Mouse (Mus musculus) heart, postnatal 10 days (tissue): ENCODE measurements around the gene Platr17. TPM values are rescaled to one million over a fixed set of nuclear protein-coding genes. Genes with fewer than 3 reads are reported as not detected.
"Not testable (repeated sequence)": the region's sequence is repeated elsewhere in the genome, so short reads cannot be mapped to it uniquely, and the experiment has no call there.

Source experiments
- DNase-seq, 2 experiments: peaks; one replicate each; pipeline ENCODE4 v3.0.0; 2021
- intact Hi-C: fragments of 180-260 bp; cut with DNase I; formaldehyde crosslinking; loops from one replicate; pipeline ENCODE4 v1.15.1; 2025
- total RNA-seq, 2 experiments: library from RNA; stranded (reverse); gene quantifications; 2 replicates each; pipeline ENCODE4 v1.2.3; 2021

The Platr17 gene
- total RNA-seq, 2 experiments from 2014 or later, result not detected

DNA sequence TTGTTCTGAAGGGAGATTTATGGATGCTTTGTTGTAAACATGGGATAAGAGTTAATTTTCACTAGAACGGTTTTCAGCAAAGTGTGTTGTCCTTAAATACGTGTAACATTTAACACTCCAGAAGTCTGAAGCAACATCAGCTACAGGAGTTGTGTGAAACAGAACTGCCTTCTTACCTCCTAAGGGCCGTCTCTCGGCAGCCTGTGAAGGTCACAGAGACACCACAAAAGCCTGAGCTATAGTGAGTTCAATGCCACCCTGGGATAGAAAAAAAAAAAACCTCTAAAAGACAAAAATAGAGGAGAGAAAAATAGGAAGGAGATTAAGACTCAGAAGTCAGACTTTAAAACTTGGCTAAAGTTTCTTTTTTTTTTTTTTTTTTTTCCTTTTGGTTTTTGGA is 2.9 kb upstream of the Platr17 start:
- intact Hi-C loops, result no loop called here
- DNase-seq, result no peak

DNA sequence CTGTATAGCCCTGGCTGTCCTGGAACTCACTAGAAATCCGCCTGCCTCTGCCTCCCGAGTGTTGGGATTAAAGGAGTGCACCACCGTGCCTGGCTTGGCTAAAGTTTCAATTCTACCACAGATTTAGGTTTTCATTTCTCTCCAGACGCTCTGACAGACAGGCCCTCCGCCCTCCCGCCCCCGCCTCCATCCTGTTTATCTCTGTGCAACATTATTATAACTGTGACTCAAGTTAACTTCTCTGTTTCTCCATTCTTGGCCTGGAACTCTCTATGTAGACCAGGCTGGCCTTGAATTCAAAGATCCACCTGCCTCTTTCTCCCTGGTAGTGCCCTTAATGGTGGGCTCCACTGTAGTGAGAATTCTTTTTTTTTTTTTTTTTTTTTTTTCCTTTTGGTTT is 2.4 kb upstream of the Platr17 start:
- no peak for DNase-seq
- intact Hi-C loops, result no loop called here

DNA sequence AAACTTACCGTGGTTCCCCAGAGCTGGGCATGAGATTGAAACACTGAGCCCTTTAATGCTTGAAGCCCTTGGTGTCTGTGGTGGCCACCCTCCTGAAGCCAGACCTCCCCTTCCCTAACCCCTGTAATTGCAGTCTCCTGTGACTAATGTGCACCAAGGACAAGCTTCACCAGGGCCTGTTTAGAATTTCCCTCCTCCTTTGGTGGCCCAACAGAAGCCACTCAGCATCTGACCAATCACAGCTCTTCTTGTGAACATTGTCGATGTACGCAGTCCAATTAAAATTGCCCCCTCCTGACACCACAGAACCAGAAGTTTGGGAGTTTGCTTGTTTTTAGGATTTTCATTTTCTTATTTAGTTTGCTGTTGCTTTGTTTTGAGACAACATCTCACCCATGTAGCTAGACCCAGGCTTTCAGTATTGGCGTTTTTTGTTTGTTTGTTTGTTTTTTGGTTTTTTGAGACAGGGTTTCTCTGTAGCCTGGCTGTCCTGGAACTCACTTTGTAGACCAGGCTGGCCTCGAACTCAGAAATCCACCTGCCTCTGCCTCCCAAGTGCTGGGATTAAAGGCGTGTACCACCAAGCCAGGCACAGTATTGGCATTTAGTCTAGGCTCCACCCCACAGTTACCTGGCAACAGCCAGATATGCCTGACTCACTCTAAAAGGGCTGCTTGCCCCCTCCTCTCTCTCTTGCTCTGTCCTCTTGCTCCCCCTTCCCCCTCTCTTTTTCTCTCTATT is 854 bp upstream of the Platr17 start:
- intact Hi-C loops, result not testable (repeated sequence)

DNA sequence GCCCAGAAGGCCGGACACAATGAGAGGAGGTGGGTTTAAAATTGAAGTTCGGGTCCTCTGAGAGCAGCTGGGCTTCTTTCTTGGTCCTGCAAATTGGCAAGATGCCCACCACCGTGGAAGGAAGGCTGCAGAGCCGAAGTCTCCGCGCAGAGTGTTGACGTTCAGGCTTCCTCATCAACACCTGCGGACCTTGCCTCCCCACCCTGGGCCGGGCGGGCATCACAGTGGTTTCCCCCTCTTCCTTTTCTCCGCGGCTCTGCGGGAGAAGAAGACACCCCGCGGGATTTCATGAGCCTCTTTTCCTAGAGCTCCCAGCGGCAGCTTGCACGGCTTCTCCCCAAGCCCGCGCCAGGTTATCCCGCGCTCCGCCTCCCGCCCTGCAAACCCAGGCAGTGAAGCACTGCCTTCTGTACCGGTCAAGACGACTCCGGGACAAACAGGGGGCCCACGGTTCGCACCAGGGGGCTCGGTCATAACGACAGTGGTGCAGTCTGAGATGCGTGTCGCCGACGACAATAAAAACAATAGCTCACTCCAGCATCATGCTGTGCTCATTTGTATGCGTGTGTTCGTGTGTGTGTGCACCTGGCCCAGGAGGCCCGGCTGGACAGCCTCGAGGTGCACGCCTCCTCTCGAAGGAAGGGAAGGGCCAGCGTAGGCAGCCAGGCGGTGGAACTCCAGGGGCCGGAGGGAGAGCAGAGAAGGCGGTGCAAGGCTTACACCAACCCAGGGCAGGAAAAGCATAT is 3.6 kb downstream of the Platr17 start:
- intact Hi-C loops, result no loop called here
- peak; percentile 50 to 56 for DNase-seq

More for the DNA sequence above, 854 bp upstream of the Platr17 start:
- not testable (repeated sequence) for DNase-seq

DNA sequence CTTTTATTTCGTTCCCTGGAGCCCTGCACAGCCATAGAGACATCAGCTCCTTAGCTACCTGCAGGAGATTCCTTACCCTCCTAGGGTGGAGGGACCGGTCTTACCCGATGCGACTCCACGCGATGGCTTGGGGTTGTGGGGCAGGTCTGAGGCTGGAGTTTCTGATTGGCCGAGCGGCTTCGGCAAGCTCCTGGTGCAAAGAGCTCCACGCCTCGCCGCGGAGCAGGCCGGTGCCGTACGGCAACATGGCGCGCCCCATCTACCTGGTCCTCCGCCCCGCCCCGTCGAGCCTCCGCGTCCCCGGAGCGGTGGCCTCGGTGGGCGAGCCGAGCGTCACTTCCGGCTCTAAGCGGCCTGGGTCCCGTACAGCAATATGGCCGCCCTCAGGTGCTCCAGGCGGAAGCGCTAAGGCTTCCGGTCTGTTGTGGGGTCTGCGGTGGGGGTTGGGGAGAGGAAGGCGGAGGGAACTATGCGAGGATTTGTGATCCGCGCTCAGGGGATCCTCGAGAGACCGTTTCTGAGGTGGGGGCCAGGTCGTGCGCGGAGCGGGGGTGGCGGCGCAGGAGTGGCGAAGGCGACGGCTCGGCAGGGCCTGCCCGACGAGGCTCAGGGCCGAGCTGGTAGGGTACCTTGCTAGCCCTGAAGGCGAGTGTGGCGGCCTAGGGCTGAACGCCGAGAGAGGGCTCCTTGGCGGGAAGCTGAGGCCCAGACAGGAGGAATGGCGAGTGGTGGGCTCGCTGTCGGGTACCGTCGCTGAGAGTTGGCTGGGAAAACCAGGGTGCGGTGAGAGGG is 4.3 kb downstream of the Platr17 start, which contains the start of gene Daxx:
Daxx (plus strand) TSS at position 338 of the 792 bp plus-strand sequence.
- peak; percentile 99 for DNase-seq
- intact Hi-C loops, result no loop called here

DNA sequence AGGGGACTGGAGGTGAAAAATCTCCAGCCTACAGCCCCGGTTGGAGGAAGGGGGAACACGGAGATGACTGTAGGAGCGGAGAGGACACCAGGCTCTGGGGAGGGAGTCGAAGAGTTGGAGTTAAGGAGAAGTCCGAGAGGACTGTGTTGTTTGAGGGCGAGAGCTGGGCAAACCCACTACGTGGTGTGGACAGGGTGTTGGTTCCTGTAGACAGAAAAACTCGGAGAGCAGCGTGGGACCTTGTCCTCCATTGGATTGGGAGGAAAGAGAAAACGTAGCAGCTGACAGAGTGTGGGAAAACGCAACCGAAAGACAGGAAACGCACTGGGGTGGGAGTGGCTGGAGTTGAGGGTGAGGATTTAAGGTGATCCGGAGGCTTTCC is 4.9 kb downstream of the Platr17 start:
- intact Hi-C loops, result no loop called here
- peak; percentile 65 to 66 for DNase-seq

DNA sequence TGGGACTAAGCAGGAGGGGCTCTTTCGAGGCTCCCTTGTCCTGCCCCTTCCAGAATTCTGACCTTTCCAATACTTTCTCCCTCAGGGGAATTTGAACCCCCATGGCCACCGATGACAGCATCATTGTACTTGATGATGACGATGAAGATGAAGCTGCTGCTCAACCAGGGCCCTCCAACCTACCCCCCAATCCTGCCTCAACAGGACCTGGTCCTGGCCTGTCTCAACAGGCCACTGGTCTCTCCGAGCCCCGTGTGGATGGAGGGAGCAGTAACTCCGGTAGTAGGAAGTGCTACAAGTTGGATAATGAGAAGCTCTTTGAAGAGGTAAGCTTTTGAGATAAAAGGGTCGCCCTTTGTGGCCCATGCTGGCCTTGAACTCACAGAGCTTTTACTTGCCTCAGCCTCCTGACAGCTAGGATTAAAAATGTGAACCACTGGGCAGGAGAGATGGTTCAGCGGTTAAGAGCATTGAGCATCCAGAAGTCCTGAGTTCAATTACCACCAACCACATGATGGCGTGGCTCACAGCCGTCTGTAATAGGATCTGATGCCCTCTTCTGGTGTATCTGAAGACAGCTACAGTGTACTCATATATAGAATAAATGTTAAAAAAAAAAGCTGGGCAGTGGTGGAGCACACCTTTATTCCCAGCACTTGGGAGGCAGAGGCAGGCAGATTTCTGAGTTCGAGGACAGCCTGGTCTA is 5.6 kb downstream of the Platr17 start:
- DNase-seq, result no peak
- intact Hi-C loops, result no loop called here

DNA sequence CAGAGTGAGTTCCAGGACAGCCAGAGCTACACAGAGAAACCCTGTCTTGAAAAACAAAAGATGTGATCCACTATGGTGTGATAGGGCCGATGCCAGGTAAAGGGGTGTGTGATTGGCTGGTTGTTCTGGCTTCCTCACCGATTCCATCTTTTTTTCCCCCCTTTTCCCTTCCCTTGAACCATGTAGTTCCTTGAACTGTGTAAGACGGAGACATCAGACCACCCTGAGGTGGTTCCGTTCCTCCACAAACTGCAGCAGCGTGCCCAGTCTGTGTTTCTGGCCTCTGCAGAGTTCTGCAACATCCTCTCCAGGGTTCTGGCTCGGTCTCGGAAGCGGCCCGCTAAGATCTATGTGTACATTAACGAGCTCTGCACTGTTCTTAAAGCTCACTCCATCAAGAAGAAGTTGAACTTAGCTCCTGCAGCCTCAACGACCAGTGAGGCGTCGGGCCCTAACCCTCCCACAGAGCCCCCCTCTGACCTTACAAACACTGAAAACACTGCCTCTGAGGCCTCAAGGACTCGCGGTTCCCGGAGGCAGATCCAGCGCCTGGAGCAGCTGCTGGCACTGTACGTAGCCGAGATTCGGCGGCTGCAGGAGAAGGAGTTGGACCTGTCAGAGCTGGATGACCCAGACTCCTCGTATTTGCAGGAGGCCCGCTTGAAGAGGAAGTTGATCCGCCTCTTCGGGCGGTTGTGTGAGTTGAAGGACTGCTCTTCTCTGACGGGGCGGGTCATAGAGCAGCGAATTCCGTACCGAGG is 6.3 kb downstream of the Platr17 start:
- intact Hi-C loops, result no loop called here
- no peak for DNase-seq

DNA sequence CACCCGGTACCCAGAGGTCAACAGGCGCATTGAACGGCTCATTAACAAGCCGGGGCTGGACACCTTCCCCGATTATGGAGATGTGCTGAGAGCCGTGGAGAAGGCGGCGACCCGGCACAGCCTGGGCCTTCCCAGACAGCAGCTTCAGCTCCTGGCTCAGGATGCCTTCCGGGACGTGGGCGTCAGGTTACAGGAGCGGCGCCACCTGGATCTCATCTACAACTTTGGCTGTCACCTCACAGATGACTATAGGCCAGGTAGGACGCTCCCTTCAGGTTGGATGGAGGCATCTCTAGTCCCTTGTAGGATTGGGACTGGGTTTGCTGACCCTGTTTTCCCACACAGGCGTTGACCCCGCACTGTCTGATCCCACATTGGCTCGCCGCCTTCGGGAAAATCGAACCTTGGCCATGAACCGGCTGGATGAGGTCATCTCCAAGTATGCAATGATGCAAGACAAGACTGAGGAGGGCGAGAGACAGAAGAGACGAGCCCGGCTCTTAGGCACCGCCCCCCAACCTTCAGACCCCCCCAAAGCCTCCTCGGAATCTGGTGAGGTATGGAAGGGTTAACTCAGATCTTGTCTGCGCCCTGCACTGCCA is 7.0 kb downstream of the Platr17 start:
- DNase-seq, result no peak
- intact Hi-C loops, result no loop called here

DNA sequence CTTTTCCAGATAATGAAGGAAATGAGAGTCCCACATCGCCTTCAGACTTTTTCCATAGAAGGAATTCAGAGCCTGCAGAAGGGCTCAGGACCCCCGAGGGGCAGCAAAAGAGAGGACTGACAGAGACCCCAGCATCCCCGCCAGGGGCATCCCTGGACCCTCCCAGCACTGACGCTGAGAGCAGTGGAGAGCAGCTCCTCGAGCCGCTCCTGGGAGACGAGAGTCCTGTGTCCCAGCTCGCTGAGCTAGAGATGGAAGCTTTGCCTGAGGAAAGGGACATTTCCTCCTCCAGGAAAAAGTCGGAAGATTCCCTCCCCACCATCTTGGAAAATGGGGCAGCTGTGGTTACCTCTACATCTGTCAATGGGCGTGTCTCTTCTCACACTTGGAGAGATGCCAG is 8.3 kb downstream of the Platr17 start:
- intact Hi-C loops, result no loop called here

DNA sequence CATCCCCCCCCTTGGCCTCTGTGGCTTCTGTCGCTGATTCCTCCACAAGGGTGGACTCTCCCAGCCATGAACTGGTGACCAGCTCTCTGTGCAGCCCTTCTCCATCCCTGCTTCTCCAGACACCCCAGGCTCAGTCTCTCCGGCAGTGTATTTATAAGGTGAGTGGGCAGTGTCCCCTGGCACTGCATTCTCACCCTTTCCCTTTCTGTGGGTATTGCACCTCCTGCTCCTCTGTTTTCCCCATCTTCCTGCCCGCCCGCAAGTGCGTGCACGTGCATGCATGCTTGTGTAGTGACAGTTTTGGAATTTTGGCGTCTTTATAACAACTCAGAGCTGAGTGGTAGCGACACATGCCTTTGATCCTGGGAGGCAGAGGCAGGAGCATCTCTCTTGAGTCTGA is 9.0 kb downstream of the Platr17 start:
- no peak for DNase-seq
- intact Hi-C loops, result no loop called here

More for the DNA sequence above, 8.3 kb downstream of the Platr17 start:
- DNase-seq, result no peak

DNA sequence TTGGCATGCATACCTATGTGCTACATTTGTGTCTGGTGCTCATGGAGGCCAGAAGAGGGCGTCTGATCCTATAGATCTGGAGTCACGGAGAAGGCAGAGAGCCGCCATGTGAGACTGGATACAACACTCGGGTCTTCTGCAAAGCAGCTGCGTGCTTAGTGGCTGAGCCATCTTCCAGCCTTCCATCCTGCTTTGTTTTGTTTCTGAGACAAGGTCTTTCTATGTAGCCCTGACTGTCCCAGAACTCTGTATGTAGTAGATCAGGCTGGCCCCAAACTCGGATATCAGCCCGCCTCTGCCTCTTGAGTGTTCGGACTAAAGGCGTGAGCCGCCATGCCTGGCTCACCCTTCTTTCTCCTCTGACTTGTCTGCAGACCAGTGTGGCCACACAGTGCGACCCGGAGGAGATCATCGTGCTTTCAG is 10.0 kb downstream of the Platr17 start:
- intact Hi-C loops, result no loop called here
- no peak for DNase-seq

DNA sequence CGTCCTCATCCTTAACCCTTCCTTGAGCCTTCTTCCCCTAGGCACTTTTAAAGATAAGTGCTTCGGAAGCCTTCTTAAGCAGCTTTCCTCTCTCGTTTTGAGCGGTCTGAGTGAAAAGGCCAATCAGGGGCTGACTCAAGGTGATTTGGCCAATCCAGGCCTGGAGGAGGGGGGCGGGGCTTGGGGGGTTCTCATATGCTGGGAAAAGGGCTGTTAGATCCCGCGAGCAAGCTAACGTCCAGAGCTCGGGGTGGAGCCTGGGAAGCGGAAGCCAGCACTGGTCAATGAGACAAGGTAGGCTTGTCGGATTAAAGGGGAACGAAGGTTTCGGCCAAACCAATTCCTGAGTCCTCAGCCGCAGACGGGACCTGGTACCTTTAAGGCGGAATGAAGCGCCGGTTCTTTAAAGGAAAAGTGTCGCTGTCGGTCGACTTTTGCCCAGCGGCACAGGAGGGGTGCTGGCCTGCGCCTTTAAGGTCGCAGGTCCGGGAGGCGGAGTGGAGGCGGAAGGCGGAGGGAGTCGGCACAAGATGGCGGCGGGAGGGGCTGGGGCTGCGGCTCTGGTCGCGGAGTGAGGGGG is 10.8 kb downstream of the Platr17 start, which contains the start of the genes Tapbp and Zbtb22:
Tapbp (plus strand) TSS at position 229 of the 580 bp plus-strand sequence.
Zbtb22 (plus strand) TSS at position 234 of the 580 bp plus-strand sequence.
- intact Hi-C loops, result no loop called here
- DNase-seq, result peak; percentile 96 to 98

DNA sequence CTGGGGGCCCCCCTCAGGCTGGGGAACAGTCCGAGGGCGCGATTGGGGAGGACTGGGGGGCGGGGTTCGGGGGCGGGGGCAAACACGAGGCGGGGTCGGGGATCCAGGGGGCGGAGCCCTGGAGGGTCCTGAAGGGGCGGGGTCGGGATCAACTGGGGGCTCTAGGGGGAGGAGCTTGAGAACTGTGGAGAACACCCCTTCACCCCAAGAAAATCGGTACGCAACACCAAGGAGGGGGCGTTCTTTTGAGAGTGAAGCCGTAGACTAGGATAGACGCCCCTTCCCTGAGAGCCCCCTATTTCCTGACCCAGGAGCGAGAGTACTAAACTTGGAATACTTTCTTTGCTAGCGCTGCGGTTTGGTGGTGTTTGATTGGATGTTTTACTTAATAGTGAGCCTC is 11.4 kb downstream of the Platr17 start:
- DNase-seq, result peak in 1 of 2 experiments; percentile 46
- intact Hi-C loops, result no loop called here

DNA sequence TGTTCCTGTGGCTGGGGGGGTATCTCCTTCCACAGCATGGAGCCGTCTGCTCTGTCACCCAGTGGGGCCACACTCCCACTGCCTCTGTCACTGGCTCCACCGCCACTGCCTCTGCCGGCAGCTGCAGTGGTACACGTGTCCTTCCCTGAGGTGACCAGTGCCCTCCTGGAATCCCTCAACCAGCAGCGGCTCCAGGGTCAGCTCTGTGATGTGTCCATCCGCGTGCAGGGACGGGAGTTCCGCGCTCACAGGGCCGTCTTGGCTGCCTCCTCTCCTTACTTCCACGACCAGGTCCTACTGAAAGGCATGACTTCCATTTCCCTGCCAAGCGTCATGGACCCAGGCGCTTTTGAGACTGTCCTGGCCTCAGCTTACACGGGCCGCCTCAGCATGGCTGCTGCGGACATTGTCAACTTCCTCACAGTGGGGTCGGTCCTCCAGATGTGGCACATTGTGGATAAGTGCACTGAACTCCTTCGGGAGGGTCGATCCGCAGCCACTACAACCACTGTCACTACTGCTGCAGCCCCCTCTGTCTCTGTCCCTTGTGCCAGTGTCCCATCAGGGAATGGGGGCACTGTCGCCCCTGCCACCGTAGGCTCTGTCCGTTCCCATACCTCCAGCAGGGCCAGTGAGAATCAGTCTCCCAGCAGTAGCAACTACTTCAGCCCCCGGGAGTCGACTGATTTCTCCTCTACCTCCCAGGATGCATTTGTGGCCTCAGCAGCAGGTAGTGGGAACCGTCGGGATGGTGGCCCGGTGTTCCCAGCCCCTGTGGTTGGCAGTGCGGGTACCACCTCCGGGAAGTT is 12.1 kb downstream of the Platr17 start:
- no peak for DNase-seq
- intact Hi-C loops, result no loop called here

DNA sequence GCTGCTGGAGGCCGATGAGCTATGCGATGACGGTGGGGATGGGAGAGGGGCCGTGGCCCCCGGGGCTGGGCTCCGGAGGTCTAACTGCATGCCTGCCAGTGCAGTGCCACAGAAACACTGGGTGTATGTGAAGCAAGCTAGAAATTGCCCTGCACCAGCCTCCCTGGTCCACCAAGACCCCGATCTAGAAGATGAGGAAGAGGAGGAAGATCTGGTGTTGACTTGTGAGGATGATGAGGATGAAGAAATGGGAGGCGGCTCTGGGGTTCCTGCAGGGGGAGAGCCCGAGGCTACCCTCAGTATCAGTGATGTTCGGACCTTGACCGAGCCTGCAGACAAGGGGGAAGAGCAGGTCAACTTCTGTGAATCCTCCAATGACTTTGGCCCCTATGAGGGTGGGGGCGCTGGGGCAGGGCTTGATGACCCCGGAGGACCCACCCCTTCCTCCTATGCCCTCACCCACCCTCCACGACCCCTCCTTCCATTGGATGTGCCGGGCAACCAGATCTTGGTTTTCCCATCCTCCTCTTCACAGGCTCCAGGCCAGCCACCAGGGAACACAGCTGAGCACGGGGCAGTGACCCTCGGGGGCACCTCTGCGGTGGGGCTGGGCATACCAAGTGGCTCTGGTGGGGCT is 12.8 kb downstream of the Platr17 start:
- no peak for DNase-seq
- intact Hi-C loops, result no loop called here
